Mouse (Mus musculus): ENCODE results near the gene Cux2. TPM values are rescaled to one million over a fixed set of nuclear protein-coding genes. Genes with fewer than 3 reads are reported as not detected.

The Cux2 gene
- polyA plus RNA-seq, 1 experiment from 2014 or later, result 19.9 TPM

DNA sequence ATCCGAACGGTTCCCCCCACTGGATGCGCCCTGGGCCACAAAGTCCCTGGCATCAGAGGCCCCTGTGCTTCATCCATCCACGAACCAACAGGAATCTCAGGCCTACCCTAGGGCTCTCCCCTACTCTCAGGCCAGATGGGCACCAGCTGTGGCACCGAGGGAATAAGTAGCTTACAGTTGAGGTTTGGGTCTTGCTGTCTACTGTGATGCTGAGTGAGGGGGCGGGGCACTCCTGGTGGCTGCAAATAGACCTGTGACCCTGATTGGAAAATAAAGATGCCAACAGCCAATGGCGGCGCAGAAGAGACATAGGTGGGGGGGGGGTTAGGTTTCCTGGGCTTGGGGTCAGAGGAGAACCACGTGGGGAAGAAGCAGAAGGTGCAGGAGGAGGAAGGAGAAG, 38.6 kb downstream of the Cux2 start:
- 27% methylated on average over 9 of the region's 9 CpGs for WGBS
- H3K4me1 ChIP-seq, result 0 out of 2 replicates have a peak, but pooled peaks cover 7% of the 10 kb centered on the region
- ATAC-seq (ENCODE audit: low FRiP score), result no peak
- H3K4me3 ChIP-seq (replicated peaks), result no peak overlapping the region
- H3K36me3 ChIP-seq, result no peaks in the 10 kb centered on the region
- H3K4me2 ChIP-seq, result no peak overlapping the region
- H3K9me3 ChIP-seq (replicated peaks), result 0 out of 2 replicates have a peak, but pooled peaks cover 2% of the 10 kb centered on the region
- H3K27ac ChIP-seq (replicated peaks), result no peak overlapping the region
- H3K27me3 ChIP-seq (replicated peaks), result no peaks in the 10 kb centered on the region
- H3K9ac ChIP-seq (replicated peaks), result no peak overlapping the region

GRCm38 (mm10) chr5:122007946-122008441, 41.9 kb downstream of the Cux2 start:
- Histone ChIP-seq H3K27me3 (replicated peaks) (no peaks in the 10 kb centered on the region), H3K9ac (replicated peaks) (no peak overlapping the region), H3K27ac (replicated peaks) (no peak overlapping the region), H3K4me1 (no peaks in the 10 kb centered on the region), H3K4me2 (no peak overlapping the region), H3K4me3 (replicated peaks) (no peak overlapping the region), H3K9me3 (replicated peaks) (0 out of 2 replicates have a peak, but pooled peaks cover 2% of the 10 kb centered on the region), H3K36me3 (no peaks in the 10 kb centered on the region)
- no peak for ATAC-seq (ENCODE audit: low FRiP score)
- 91% methylated on average over 10 of the region's 10 CpGs for WGBS

DNA sequence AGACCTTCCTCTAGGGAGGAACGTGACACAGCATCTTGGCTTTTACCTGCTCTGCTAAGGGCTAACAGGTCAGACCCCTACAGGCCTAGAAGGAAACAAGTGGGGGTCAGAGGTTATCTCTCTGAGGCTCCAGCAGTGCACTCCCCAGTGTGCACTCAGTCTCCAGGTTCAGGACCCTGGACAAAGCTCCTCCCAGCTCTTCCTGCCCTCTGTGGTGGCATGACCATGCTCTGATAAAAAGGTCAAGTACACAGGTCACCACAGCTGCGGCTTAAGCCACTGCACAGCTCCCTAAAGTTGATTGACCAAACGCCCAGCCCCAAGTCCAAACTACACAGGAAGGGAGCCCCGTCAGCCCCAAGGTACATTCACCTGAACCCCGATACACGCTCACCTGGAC, 46.4 kb downstream of the Cux2 start:
- no peaks in the 10 kb centered on the region for H3K9me3 ChIP-seq (replicated peaks)
- no peak overlapping the region for H3K4me3 ChIP-seq (replicated peaks)
- no peaks in the 10 kb centered on the region for H3K36me3 ChIP-seq
- H3K27me3 ChIP-seq (replicated peaks), result no peaks in the 10 kb centered on the region
- no peak overlapping the region for H3K4me2 ChIP-seq
- WGBS, result 78% methylated on average over 6 of the region's 6 CpGs
- no peak for ATAC-seq (ENCODE audit: low FRiP score)
- no peak overlapping the region for H3K9ac ChIP-seq (replicated peaks)
- no peak overlapping the region for H3K27ac ChIP-seq (replicated peaks)
- H3K4me1 ChIP-seq, result peaks cover 12% of the 10 kb centered on the region

DNA sequence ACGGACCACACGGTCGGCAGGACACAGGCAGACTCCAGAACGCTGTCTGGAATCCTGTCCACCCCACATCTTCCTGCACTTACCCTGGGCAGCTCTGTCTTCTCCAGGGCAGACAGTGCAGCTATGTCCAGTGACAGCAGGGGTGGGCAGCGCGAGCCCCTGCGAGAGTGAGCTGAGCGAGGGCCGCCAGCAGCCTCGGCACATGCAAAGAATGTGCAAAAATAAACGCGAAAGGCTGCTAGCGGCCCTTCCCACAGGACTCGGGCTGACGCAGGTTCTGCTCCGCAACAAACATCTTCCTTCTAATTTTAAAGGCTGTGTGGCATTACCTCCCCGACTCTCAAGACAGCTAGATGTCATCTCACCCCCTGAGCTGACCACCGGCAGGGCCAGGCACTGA, 47.8 kb downstream of the Cux2 start:
- Histone ChIP-seq H3K36me3 (no peaks in the 10 kb centered on the region), H3K9me3 (replicated peaks) (no peaks in the 10 kb centered on the region), H3K4me1 (peaks cover 12% of the 10 kb centered on the region), H3K27me3 (replicated peaks) (no peaks in the 10 kb centered on the region), H3K4me2 (no peak overlapping the region), H3K4me3 (replicated peaks) (no peak overlapping the region), H3K9ac (replicated peaks) (no peak overlapping the region), H3K27ac (replicated peaks) (no peak overlapping the region)
- ATAC-seq (ENCODE audit: low FRiP score), result no peak
- 57% methylated on average over 18 of the region's 18 CpGs for WGBS

DNA sequence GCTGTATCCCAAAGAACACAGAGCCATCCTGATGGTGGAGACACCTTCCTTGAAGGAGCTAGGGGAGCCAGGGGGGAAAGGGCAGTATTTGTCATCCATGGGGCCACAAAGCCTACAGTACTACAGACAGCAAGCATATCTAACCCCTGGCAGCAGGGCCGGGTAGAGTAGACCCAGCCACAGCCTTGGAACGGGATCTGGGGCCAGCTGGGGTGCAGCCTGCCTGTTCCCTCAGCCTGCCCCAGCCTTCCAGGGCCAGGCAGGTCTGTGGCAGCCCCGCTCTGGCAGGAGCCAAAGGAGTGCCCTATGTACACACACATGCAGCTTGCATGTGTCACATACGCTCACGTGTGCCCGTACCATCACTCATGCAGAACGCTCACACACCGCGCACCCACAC, 48.6 kb downstream of the Cux2 start:
- H3K36me3 ChIP-seq, result no peaks in the 10 kb centered on the region
- no peak overlapping the region for H3K9ac ChIP-seq (replicated peaks)
- ATAC-seq (ENCODE audit: low FRiP score), result no peak
- H3K9me3 ChIP-seq (replicated peaks), result no peaks in the 10 kb centered on the region
- H3K4me2 ChIP-seq, result no peak overlapping the region
- H3K4me3 ChIP-seq (replicated peaks), result no peak overlapping the region
- WGBS, result 93% methylated on average over 9 of the region's 9 CpGs
- no peaks in the 10 kb centered on the region for H3K27me3 ChIP-seq (replicated peaks)
- H3K4me1 ChIP-seq, result peaks cover 12% of the 10 kb centered on the region
- H3K27ac ChIP-seq (replicated peaks), result no peak overlapping the region

- no peak for ATAC-seq (ENCODE audit: low FRiP score)
- no peak overlapping the region for H3K4me2 ChIP-seq
- 81% methylated on average over 16 of the region's 16 CpGs for WGBS
- peaks cover 15% of the 10 kb centered on the region for H3K4me1 ChIP-seq
- no peaks in the 10 kb centered on the region for H3K27me3 ChIP-seq (replicated peaks)
- H3K9me3 ChIP-seq (replicated peaks), result no peaks in the 10 kb centered on the region
- no peaks in the 10 kb centered on the region for H3K36me3 ChIP-seq
- no peak overlapping the region for H3K27ac ChIP-seq (replicated peaks)
- no peak overlapping the region for H3K4me3 ChIP-seq (replicated peaks)
- no peak overlapping the region for H3K9ac ChIP-seq (replicated peaks)
These were observed 49.5 kb downstream of the Cux2 start for GRCm38 (mm10) chr5:122000381-122000780.

DNA sequence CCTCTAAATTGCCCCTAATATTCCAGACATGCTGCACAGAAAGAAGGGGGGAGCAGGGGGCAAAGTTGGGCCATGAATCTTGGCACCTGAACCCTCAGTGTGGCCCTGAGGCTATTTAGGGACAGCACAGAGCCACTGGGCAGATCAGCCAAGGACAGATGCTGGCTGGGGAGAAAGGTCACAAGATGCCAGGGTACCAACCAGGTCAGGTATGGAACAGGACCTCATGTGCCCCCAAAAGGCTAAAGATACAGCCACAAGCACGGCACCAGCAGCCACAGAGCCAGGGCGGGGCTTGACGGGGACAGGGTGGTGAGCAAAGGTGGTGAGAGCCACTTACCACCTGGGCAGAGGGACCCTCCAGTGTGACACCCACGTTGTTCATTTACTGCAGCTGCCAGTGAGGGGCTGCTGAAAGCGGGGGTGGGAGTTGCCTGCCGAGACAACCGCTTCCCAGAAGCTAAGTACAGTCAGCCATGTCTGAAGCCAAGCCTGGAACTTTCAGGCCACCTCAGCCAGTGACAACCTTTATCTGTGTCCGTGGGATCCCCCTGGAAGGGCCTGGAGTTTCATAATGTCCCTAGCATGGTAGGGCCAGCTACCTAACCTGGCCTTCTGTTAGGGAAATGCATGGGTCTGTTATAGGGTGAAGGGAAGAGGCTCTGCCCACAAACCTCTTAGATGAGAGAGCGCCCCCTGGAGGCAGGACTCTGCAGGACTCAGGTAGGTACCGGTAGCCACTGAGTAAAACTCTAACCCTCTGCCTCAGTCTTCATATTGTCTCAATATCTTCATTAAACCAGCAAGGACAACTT, 50.7 kb downstream of the Cux2 start:
- H3K27ac ChIP-seq (replicated peaks), result no peak overlapping the region
- H3K4me1 ChIP-seq, result peaks cover 25% of the 10 kb centered on the region
- no peak overlapping the region for H3K4me3 ChIP-seq (replicated peaks)
- WGBS, result 61% methylated on average over 10 of the region's 10 CpGs
- H3K36me3 ChIP-seq, result no peaks in the 10 kb centered on the region
- no peak overlapping the region for H3K4me2 ChIP-seq
- ATAC-seq (ENCODE audit: low FRiP score), result no peak
- no peak overlapping the region for H3K9ac ChIP-seq (replicated peaks)
- H3K27me3 ChIP-seq (replicated peaks), result no peaks in the 10 kb centered on the region
- no peaks in the 10 kb centered on the region for H3K9me3 ChIP-seq (replicated peaks)

GRCm38 (mm10) chr5:121998281-121998680, 51.6 kb downstream of the Cux2 start:
- Histone ChIP-seq H3K4me2 (no peak overlapping the region), H3K4me1 (peaks cover 25% of the 10 kb centered on the region), H3K9me3 (replicated peaks) (no peaks in the 10 kb centered on the region), H3K27ac (replicated peaks) (no peak overlapping the region), H3K36me3 (no peaks in the 10 kb centered on the region), H3K4me3 (replicated peaks) (no peak overlapping the region), H3K9ac (replicated peaks) (no peak overlapping the region), H3K27me3 (replicated peaks) (no peaks in the 10 kb centered on the region)
- WGBS, result 82% methylated on average over 7 of the region's 7 CpGs
- no peak for ATAC-seq (ENCODE audit: low FRiP score)

DNA sequence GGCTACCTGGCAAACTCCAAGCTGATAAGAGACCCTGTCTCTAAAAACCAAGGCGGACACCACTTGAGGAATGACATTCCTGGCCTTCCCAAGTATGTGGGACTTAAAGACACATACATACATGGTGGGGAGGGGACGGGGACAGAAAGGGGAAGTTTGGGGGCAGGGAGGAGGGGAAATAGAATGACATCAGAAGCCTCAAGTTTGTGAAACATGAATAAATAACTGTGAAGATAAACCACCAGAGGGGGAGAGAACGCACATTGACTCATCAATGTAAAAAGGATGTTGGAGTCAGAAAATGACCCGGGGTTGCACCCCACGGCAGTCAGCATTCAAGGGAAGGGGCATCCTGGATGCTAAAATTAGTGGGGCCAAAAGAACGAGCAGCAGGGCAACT, 53.2 kb downstream of the Cux2 start:
- 76% methylated on average over 6 of the region's 6 CpGs for WGBS
- H3K9me3 ChIP-seq (replicated peaks), result no peaks in the 10 kb centered on the region
- H3K4me2 ChIP-seq, result no peak overlapping the region
- no peak overlapping the region for H3K4me3 ChIP-seq (replicated peaks)
- peaks cover 23% of the 10 kb centered on the region for H3K4me1 ChIP-seq
- H3K27ac ChIP-seq (replicated peaks), result no peak overlapping the region
- no peaks in the 10 kb centered on the region for H3K27me3 ChIP-seq (replicated peaks)
- H3K36me3 ChIP-seq, result no peaks in the 10 kb centered on the region
- ATAC-seq (ENCODE audit: low FRiP score), result no peak
- H3K9ac ChIP-seq (replicated peaks), result no peak overlapping the region

GRCm38 (mm10) chr5:121994808-121995207, 55.1 kb downstream of the Cux2 start:
- H3K4me3 ChIP-seq (replicated peaks), result no peak overlapping the region
- H3K36me3 ChIP-seq, result no peaks in the 10 kb centered on the region
- no peaks in the 10 kb centered on the region for H3K9me3 ChIP-seq (replicated peaks)
- ATAC-seq (ENCODE audit: low FRiP score), result no peak
- peaks cover 25% of the 10 kb centered on the region for H3K4me1 ChIP-seq
- no peak overlapping the region for H3K4me2 ChIP-seq
- H3K27me3 ChIP-seq (replicated peaks), result no peaks in the 10 kb centered on the region
- H3K27ac ChIP-seq (replicated peaks), result no peak overlapping the region
- 74% methylated on average over 12 of the region's 12 CpGs for WGBS
- no peak overlapping the region for H3K9ac ChIP-seq (replicated peaks)

GRCm38 (mm10) chr5:121991914-121992313, 58.0 kb downstream of the Cux2 start:
- WGBS, result 65% methylated on average over 6 of the region's 6 CpGs

GRCm38 (mm10) chr5:121985855-121986254, 64.0 kb downstream of the Cux2 start:
- Histone ChIP-seq H3K4me2 (no peak overlapping the region), H3K9ac (replicated peaks) (no peak overlapping the region), H3K9me3 (replicated peaks) (no peaks in the 10 kb centered on the region), H3K4me3 (replicated peaks) (no peak overlapping the region), H3K4me1 (peaks cover 25% of the 10 kb centered on the region), H3K36me3 (no peaks in the 10 kb centered on the region), H3K27ac (replicated peaks) (no peak overlapping the region), H3K27me3 (replicated peaks) (no peaks in the 10 kb centered on the region)
- WGBS, result 64% methylated on average over 9 of the region's 9 CpGs
- ATAC-seq (ENCODE audit: low FRiP score), result no peak

More at GRCm38 (mm10) chr5:121991914-121992313, 58.0 kb downstream of the Cux2 start:
- no peaks in the 10 kb centered on the region for H3K36me3 ChIP-seq
- H3K4me1 ChIP-seq, result peaks cover 28% of the 10 kb centered on the region
- no peak overlapping the region for H3K9ac ChIP-seq (replicated peaks)
- no peaks in the 10 kb centered on the region for H3K9me3 ChIP-seq (replicated peaks)
- H3K27me3 ChIP-seq (replicated peaks), result no peaks in the 10 kb centered on the region
- H3K4me3 ChIP-seq (replicated peaks), result no peak overlapping the region
- no peak for ATAC-seq (ENCODE audit: low FRiP score)
- H3K27ac ChIP-seq (replicated peaks), result no peak overlapping the region
- no peak overlapping the region for H3K4me2 ChIP-seq
